Mouse (Mus musculus) left cerebral cortex, postnatal 4 days (tissue): ENCODE data around the gene Pdik1l. TPM values are rescaled to one million over a fixed set of nuclear protein-coding genes. Genes with fewer than 3 reads are reported as not detected.
A peak's percentile ranks its signal among the peaks of the same experiment; 100 is the strongest.

Source experiments
- DNase-seq: peaks from one replicate; pipeline ENCODE4 v3.0.0-alpha.2; 2022
- intact Hi-C: fragments of 180-260 bp; cut with DNase I; formaldehyde crosslinking; loops from one replicate; pipeline ENCODE4 v1.15.1; 2025
- total RNA-seq, 2 experiments: library from RNA; stranded (reverse); gene quantifications; 2 replicates each; pipeline ENCODE4 v1.2.3; 2021

Pdik1l gene
- total RNA-seq, 2 experiments from 2014 or later, result 36.9 to 39.7 TPM

DNA sequence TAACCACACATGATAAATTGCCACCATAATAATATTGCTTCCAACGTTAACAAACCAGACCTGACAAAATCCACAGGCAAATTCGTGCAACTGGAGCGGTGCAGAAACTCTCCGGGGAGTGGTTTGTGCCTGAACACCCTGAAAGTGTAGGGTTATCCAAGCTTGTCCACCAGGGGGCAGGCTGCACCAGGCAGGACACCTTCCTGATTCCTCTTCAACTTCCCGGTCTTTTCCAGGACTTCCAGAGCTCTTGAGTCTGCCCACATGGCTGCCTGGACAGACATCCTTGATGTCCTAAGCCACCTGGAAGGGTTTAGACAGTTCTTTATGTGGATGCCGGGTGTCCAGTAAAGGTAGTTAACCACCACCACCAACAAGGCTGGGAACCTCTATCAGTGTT, 24.5 kb downstream of the Pdik1l start:
- intact Hi-C loops, result no loop called here

DNA sequence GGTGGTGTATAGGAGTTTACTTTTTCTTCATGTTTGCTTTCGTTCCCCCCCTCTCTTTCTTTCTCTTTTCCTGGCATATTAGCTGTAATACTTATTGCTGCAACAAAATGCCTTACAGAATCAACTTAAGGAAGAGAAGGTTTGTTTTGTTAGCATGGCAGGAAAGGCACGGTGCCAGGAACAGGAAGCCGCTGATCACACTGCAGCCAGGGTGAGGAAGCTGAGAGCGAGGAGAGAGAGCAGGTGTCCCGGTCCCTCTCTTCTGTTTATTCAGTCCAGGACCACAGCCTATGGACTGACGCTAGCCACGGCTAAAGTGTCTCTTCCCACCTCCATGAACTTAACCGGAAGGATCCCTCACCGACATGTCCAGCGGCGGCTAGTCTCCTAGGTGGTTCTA, 29.3 kb downstream of the Pdik1l start:
- intact Hi-C loops, result no loop called here
- no peak for DNase-seq

More for the DNA sequence above, 24.5 kb downstream of the Pdik1l start:
- peak; percentile 70 for DNase-seq

DNA sequence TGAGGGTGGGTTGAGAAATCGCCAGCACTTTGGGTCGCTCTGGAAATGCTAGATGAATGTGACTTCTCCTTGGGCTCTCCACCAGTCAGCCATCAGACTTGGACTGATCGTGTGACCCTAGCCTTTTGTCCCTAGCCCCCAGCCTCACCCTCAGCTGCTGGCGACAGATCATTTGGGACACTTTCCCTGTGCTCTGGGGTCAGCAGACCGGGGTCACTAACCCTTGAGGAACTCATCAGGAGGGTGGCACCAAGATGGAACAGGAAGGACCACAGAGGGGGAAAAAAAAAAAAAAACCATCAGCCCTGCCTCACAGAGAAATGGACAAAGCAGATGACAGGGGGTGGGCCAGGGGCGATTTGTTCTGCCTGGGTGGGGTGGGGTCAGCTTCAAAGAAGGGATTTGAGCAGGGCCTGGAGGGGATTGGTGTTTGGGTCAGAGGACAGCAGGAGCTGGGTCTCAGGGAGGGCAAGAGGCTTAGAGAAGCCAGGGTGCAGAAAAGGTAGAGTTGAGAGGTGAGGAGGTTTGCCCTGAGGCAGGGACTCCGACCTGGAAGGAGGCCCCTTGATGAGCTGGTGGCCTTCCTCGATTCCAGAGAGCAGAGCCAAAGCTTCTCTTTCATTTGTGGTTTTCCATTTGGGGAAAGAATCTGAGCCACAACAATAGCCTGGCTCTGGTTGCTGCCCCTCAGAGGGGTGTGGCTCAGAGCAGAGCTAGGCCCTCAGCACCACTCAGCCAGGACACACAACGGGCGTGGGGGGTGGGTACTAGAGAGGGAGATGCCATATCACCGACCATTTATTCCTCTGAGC, 30.3 kb downstream of the Pdik1l start:
- no peak for DNase-seq
- intact Hi-C loops, result no loop called here

DNA sequence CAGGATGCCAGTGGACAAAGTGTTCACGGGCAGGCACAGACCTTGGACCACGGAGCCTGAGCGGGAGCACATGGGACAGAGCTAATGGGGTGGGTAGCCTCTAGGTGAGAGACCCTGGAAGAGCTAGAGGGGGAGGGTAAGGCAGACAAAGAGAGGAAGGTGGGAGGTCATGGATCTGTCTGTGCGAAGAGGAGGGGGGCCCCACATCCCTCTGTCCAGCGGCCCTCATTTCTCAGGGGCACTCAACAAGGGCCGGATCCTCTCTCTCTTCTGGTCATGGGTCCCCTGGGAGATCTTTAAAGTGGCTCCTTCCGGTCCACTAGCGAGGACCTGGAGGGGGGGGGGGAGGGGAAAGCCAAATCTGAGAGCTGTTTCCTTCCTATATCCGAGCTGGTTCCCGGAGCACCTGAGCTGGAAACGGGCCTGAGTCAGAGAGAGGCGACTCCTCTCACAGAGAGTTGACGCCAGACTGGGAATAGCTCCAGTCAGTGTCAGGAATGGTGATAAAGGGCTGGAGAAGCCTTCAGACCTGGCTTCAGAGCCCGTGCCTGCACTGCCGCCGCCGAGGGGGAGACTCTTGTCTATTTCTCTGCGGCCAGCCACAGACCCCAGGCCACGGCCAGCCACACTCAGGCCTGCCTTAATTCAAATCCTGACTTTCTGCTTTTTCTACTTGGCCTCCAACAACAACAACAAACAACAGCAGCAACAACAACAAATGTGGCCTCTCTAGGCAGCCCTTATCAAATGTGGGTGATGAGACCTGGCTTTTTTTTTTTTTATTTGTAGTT, 31.1 kb downstream of the Pdik1l start:
- intact Hi-C loops, result no loop called here
- no peak for DNase-seq

GRCm38 (mm10) chr4:134255854-134256253, 31.8 kb downstream of the Pdik1l start:
- intact Hi-C loops, result no loop called here

GRCm38 (mm10) chr4:134254835-134255234, 32.9 kb downstream of the Pdik1l start:
- intact Hi-C loops, result no loop called here
- DNase-seq, result no peak

More at GRCm38 (mm10) chr4:134255854-134256253, 31.8 kb downstream of the Pdik1l start:
- DNase-seq, result no peak

DNA sequence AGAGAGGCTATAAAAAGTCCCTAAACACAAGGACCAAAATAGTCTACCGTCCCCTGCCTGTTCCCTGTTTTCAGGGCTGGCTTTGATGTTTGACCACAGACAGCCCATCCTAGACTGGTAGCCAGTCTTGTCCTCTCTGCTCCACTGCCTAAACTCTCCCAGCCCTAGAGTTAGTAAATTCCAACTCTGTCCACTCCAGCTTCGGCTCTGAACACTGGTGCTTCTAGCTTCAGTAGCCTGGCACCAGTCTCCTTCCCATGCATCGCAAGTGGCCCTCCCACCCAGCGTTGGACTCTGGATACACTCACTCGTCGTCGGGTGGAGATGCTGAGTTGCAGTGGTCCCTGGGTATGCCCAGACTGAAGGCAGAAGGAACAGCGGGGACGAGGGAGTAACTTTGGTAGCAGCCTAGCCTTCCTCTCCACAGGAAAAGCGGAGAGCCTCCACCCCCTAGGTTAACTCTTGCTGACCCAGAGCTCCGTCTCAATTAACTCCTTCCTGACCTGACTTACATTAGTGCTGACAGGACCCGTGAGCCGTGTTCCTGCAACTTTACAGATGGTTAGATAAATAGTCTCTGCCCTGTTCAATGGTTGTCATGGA, 33.9 kb downstream of the Pdik1l start, which contains the start of gene Grrp1:
Gene Grrp1 (minus strand): TSS at position 385 of the 603 bp plus-strand sequence.
- DNase-seq, result no peak
- intact Hi-C loops, result no loop called here

DNA sequence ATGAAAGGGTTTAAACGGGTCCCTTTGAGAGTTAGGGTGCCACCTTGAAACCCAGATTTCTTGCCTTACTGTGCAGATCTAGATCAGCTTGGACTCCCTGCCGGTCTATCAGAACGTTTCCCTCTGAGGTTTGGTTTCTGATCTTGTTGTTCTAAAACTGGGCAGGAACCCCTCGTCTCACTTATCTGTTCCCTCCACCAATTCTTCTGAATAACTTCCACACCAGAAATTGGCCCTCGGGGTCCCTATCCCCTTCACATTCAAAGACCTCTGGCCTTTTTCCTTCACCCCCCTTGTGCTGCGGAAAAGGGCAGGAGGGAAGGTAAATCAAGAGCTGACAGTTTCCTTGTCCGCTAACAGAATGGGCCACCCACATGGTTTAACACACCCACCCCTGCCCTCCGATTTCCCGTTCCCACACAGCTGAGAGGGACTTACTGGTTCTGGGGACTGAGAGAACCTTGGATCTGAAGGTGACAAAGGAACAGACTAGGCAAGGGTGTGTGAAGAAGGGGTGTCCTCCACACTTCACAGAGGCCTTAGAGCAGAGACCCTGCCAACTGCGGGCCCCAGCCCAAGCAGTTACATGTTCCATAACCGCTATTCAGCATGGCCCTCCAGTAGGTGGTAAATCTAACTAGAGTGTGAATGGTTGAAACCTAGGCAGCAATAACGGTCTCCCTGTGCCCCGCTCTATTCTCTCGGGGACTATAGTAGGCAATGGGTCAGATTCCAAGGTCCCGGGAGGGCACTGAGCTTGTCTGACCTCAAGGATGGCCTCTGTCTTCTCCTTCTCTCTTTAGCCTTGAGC, 34.6 kb downstream of the Pdik1l start:
- intact Hi-C loops, result no loop called here
- DNase-seq, result no peak

- intact Hi-C loops, result no loop called here
- DNase-seq, result no peak
These were observed 35.4 kb downstream of the Pdik1l start for GRCm38 (mm10) chr4:134252131-134252910.

DNA sequence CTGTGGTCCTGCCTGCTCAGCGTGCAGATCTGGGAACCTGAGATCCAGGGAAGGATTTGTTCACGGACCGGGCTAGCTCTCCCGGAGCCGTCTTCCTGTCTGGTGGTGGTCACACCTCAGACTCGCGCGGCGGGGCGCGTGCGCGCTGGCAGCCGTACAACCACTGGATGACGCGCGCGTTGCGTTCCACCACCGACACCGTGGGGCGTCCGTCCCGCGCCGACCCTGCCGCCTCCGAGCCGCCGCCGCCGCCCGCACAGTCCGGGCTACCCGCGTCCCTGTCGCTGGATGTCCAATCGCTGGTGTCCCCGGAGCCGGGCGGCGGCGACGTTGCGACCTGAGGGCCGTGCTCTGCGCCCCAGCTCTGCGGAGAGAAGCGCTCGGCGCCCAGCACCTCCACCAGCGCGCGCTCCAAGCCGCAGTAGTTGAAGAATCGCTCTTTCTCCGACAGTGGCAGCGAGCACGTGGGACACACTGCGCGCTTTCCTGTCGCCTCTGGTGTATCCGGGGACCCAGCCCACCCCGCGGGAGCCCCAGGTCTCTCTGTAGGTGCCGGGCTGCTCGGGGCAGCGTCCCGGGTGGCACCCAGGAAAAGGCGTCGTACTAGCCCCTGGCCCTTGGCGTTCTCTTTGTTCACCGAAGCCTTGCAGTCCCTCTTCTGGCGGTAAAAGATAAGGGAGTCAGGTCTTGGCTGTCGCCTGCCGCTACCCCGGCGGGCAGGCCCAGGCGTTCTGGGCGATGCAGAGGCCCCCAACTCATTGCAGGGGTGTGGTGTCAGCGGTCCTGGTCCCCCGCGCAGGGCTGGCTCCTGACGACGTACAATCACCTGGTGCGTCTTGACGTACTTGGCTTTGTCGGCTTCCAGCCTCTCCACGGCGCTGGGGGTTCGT, 36.2 kb downstream of the Pdik1l start:
- intact Hi-C loops, result no loop called here
- peak; percentile 44 for DNase-seq

DNA sequence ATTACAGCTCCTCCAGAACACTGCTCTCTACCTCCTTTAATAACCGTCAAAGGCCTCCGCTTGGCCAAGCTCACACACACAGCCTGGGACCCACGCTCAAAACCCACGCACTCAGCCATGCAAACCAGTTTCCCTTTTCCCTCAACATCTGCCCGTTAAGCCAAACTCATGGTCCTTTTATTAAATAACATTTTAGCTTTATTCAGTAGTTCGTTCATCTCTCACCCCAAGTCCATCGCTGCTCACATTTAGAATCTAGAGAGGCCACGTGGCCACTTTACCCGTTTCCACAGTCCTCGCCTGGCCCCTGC, 36.8 kb downstream of the Pdik1l start:
- DNase-seq, result no peak

GRCm38 (mm10) chr4:134250116-134250929, 37.4 kb downstream of the Pdik1l start:
- DNase-seq, result no peak
- intact Hi-C loops, result no loop called here

More for the DNA sequence above, 36.8 kb downstream of the Pdik1l start:
- intact Hi-C loops, result no loop called here

- DNase-seq, result peak; percentile 64
- intact Hi-C loops, result no loop called here
These were observed 38.0 kb downstream of the Pdik1l start for GRCm38 (mm10) chr4:134249651-134250050.

- intact Hi-C loops, result no loop called here
- peak; percentile 47 for DNase-seq
These were observed 40.9 kb downstream of the Pdik1l start, which contains the start of gene Gm30191 for GRCm38 (mm10) chr4:134246719-134247258. Gene Gm30191, plus strand, starts transcription at chr4:134246935.

- peak; percentile 68 for DNase-seq
- intact Hi-C loops, result no loop called here
These were observed 41.4 kb downstream of the Pdik1l start for GRCm38 (mm10) chr4:134246256-134246655.

GRCm38 (mm10) chr4:134245148-134245843, 42.4 kb downstream of the Pdik1l start, which contains the start of gene Zfp593:
Gene Zfp593, minus strand, starts transcription at chr4:134245592.
- intact Hi-C loops, result no loop called here

More at GRCm38 (mm10) chr4:134245148-134245843, 42.4 kb downstream of the Pdik1l start, which contains the start of gene Zfp593:
- DNase-seq, result peak; percentile 96
